Mouse (Mus musculus): ENCODE measurements around the gene 4930523C07Rik.

The 4930523C07Rik gene

GRCm38 (mm10) chr1:160045971-160046370 lies 1.8 kb downstream of the 4930523C07Rik start:
- DNase-seq (ENCODE audit: low spot score): peak; percentile 69

GRCm38 (mm10) chr1:160046786-160047185 lies 2.6 kb downstream of the 4930523C07Rik start:
- DNase-seq (ENCODE audit: low spot score): peak; percentile 66

GRCm38 (mm10) chr1:160047481-160047931 lies 3.3 kb downstream of the 4930523C07Rik start:
- DNase-seq (ENCODE audit: low spot score): peak; percentile 39

- DNase-seq (ENCODE audit: low spot score): no peak
These were observed 5.1 kb downstream of the 4930523C07Rik start for GRCm38 (mm10) chr1:160049131-160049880.

GRCm38 (mm10) chr1:160050898-160051297 lies 6.7 kb downstream of the 4930523C07Rik start:
- no peak for DNase-seq (ENCODE audit: low spot score)

GRCm38 (mm10) chr1:160052556-160053315 lies 8.6 kb downstream of the 4930523C07Rik start:
- peak; percentile 84 for DNase-seq (ENCODE audit: low spot score)

- DNase-seq (ENCODE audit: low spot score): peak; percentile 85
These were observed 9.5 kb downstream of the 4930523C07Rik start for GRCm38 (mm10) chr1:160053510-160054305.

GRCm38 (mm10) chr1:160054366-160055078 lies 10.3 kb downstream of the 4930523C07Rik start:
- peak; percentile 64 for DNase-seq (ENCODE audit: low spot score)

GRCm38 (mm10) chr1:160057657-160058056 lies 13.5 kb downstream of the 4930523C07Rik start:
- DNase-seq (ENCODE audit: low spot score): no peak

- no peak for DNase-seq (ENCODE audit: low spot score)
These were observed 15.7 kb downstream of the 4930523C07Rik start for GRCm38 (mm10) chr1:160059908-160060307.

GRCm38 (mm10) chr1:160060542-160060941 lies 16.4 kb downstream of the 4930523C07Rik start:
- no peak for DNase-seq (ENCODE audit: low spot score)

GRCm38 (mm10) chr1:160061321-160061720 lies 17.1 kb downstream of the 4930523C07Rik start:
- DNase-seq (ENCODE audit: low spot score): no peak

- peak; percentile 73 for DNase-seq (ENCODE audit: low spot score)
These were observed 17.7 kb downstream of the 4930523C07Rik start for GRCm38 (mm10) chr1:160061725-160062366.

GRCm38 (mm10) chr1:160064547-160065144 lies 20.5 kb downstream of the 4930523C07Rik start:
- no peak for DNase-seq (ENCODE audit: low spot score)

GRCm38 (mm10) chr1:160078882-160079661 lies 34.9 kb downstream of the 4930523C07Rik start:
- peak; percentile 51 for DNase-seq (ENCODE audit: low spot score)

- DNase-seq (ENCODE audit: low spot score): peak; percentile 83
These were observed 36.7 kb downstream of the 4930523C07Rik start for GRCm38 (mm10) chr1:160080800-160081436.

- DNase-seq (ENCODE audit: low spot score): no peak
These were observed 38.5 kb downstream of the 4930523C07Rik start for GRCm38 (mm10) chr1:160082647-160083046.

- no peak for DNase-seq (ENCODE audit: low spot score)
These were observed 40.1 kb downstream of the 4930523C07Rik start for GRCm38 (mm10) chr1:160084239-160084638.

GRCm38 (mm10) chr1:160086651-160087050 lies 42.5 kb downstream of the 4930523C07Rik start:
- no peak for DNase-seq (ENCODE audit: low spot score)
